Mouse (Mus musculus): ENCODE measurements around the gene Ift122.

Ift122 gene

DNA sequence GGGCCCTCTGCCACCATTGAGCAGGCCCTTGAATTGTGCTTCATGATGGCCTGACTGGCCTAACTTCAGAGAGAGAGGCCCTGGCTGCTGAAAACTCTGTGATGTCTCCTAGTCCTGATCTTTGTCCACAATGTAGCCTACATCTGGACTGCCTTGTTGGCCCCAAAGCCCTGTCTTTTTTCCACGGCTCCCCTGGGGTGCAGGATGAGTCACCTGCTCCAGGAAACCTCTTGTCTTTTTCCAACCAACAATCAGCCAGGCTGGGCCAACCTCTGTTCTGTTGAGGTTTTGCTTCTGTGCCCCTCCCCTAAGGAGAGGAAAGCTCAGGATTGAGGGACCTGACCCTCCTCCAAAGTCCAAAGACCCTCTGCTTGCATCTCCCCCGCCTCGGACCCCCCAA, 108.5 kb downstream of the Ift122 start:
- DNase-seq: no peak

- DNase-seq: no peak
Measured at GRCm38 (mm10) chr6:115962439-115963085, 109.3 kb downstream of the Ift122 start.

GRCm38 (mm10) chr6:115963656-115964055, 110.4 kb downstream of the Ift122 start:
- DNase-seq: no peak

GRCm38 (mm10) chr6:115966227-115966966, 113.1 kb downstream of the Ift122 start:
- peak; percentile 57 for DNase-seq

GRCm38 (mm10) chr6:115967291-115967880, 114.1 kb downstream of the Ift122 start:
- DNase-seq: peak; percentile 80

GRCm38 (mm10) chr6:115968086-115968485, 114.8 kb downstream of the Ift122 start:
- DNase-seq: peak; percentile 93

GRCm38 (mm10) chr6:115968700-115969099, 115.4 kb downstream of the Ift122 start:
- no peak for DNase-seq

- DNase-seq: peak; percentile 69
Measured at GRCm38 (mm10) chr6:115969103-115969502, 115.8 kb downstream of the Ift122 start.

GRCm38 (mm10) chr6:115969952-115970351, 116.7 kb downstream of the Ift122 start:
- DNase-seq: peak; percentile 51

DNA sequence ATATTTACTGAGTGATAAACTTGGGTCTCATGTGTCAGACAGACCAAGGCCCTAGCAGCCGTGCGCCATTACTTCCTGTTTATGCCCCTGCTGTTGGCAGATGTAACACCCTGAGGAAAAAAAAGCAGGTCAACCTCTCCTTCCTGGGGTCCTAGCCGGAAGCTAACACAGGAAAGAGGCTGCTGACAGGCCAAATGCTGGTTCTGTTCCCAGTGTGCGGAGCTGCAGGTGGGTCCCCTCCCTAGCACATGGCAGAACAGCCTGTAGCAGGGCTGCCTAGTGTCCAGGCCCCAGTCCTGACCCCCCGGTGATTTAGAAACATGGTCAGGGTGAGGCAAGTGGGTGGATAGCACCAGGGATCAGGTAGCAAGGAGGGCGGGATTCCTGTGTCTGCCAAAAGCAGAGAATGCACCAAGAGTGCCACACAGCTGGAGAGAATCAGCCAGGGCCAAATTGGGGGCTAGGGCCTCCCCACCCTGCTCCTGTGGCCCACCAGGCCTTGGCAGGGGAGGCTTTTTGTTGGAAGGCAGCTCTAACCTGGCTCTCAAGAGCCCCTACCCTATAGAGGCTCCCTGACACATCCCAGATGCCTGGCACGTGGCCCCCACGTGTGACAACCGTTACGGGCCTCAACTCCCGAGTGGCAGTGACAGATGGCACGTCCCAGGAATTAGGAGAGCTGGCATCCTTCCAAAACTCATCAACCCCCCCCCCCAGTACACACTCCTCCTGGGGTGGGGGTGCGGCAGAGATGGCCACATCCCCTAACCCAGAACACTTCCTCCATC, 118.2 kb downstream of the Ift122 start:
- DNase-seq: peak; percentile 63

GRCm38 (mm10) chr6:115972083-115972764, 119.0 kb downstream of the Ift122 start:
- DNase-seq: peak; percentile 44

DNA sequence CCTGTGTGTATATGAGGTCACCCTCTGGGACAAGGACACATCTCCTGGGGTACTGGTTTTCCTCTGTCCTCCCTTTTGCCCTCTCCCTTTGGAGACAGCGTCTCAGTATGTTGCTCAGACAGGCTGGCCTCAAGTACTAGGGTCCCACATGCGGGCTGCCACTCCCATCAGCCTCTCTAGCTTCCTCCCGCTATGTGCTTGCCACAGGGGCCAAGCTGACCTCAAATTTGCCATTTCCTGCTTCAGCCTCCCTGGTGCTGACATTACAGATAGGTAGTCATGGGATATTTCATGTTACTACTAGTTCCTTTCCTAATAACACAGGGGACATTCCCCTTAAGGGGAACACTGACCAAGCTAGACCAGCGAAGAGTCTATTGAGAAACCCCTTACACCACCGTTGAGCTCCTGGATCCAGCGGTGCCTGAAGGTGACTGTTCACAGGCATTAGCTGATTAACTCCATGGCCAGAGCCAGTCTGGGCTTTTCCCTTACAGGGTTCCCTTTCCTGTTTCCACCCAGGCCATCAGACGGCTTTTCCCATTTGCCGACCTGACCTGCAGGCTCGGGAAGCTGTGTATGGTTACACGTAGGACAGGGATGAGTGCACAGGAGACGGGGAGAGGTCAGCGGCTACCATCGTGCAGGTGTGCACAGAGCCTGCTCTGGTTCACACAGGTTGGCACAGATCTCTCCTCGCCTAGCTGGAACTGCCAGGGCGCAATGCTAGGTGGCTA, 120.0 kb downstream of the Ift122 start:
- no peak for DNase-seq

DNA sequence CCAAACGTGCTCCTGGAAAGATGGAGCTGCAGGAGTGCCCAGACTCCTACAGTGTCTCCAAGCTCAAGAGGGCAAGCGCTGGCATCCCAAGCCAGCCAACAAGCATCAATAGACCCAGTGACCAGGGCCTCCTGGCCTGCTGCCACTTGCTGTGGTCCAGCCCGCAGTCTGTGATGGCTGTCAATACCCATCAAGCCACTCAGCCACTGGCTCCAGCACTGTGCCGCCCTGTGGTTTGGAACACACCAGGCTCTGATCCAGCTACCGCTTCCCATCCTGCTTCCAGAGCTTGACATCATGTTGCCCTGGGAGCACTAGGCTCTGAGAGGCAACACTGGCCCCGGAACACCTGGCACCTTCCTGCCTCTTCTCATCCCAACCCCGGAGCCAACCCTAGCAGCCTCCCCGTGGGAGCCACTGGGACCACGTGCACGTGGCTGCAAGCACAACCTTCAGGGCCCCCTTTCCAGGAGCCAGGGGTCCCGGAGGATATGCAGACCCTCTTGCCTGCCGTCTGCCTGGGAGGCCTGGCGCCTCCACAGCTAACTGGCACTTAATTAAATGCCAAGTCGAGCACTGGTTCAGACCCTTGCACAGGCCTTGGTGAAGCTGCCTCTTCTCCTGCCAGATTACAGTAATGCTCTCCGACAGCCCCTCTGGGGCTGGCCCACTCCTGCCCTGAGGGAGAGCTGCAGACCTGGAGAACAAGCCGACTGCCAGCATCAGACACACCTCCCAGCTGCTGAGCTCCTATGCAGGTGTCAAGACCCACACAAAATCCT, 120.8 kb downstream of the Ift122 start:
- peak; percentile 65 for DNase-seq

DNA sequence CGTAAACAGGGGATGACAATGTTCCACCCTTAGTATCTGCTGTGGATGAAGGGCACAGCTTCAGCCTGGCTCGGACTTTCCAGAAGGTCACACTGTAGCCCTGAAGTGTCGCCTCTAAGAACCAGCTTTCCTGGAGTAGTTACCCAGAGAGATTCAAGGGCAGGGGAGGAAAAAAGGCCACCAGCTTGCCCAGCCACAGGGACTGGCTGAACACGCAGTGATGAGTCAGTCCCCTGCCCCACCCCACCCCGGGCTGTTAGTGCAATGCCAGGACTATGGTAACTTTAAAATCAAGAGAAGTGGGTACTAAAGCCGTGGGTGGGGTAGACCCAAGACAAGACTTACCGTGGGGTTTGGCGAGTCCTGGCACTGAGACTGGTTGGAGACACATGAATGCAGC, 122.3 kb downstream of the Ift122 start:
- DNase-seq: no peak

Measured in cerebellum, adult 9-11 months (tissue).